Mouse (Mus musculus): ENCODE data around the gene Pde6h. TPM values are rescaled to one million over a fixed set of nuclear protein-coding genes. Genes with fewer than 3 reads are reported as not detected.

Gene Pde6h
- polyA plus RNA-seq, 1 experiment from 2014 or later, result 0.09 TPM

GRCm38 (mm10) chr6:136983201-136983600 lies 59.6 kb downstream of the Pde6h start:
- WGBS, result 62% methylated on average over 7 of the region's 7 CpGs
- H3K9me3 ChIP-seq (ENCODE audit: control insufficient read depth, low read depth, low read length), result no peaks in the 10 kb centered on the region
- H3K4me1 ChIP-seq (ENCODE audit: control insufficient read depth, insufficient read depth, low read length), result peaks cover 15% of the 10 kb centered on the region; the same call in 1 of the 2 replicates
- no peak overlapping the region for H3K27ac ChIP-seq (ENCODE audit: low read length)
- ATAC-seq (ENCODE audit: insufficient number of reproducible peaks, insufficient read depth, low FRiP score, low read depth), result no peak
- H3K27me3 ChIP-seq (ENCODE audit: control insufficient read depth, insufficient read depth, low read length), result no peaks in the 10 kb centered on the region
- H3K4me2 ChIP-seq (replicated peaks; ENCODE audit: low read depth, low read length), result no peak overlapping the region
- no peak overlapping the region for H3K4me3 ChIP-seq (ENCODE audit: low read depth, low read length)
- H3K36me3 ChIP-seq (ENCODE audit: control insufficient read depth, insufficient read depth, low read length), result no peaks in the 10 kb centered on the region
- H3K9ac ChIP-seq (replicated peaks; ENCODE audit: low read depth, low read length), result no peak overlapping the region

GRCm38 (mm10) chr6:136986019-136986418 lies 62.4 kb downstream of the Pde6h start:
- Histone ChIP-seq H3K4me1 (ENCODE audit: control insufficient read depth, insufficient read depth, low read length) (peaks cover 15% of the 10 kb centered on the region; the same call in 1 of the 2 replicates), H3K4me3 (ENCODE audit: low read depth, low read length) (no peak overlapping the region), H3K27me3 (ENCODE audit: control insufficient read depth, insufficient read depth, low read length) (no peaks in the 10 kb centered on the region), H3K9me3 (ENCODE audit: control insufficient read depth, low read depth, low read length) (no peaks in the 10 kb centered on the region), H3K27ac (ENCODE audit: low read length) (no peak overlapping the region), H3K4me2 (replicated peaks; ENCODE audit: low read depth, low read length) (0 out of 2 replicates have a peak overlapping the region, but pooled peaks have one; percentile 18), H3K9ac (replicated peaks; ENCODE audit: low read depth, low read length) (no peak overlapping the region), H3K36me3 (ENCODE audit: control insufficient read depth, insufficient read depth, low read length) (no peaks in the 10 kb centered on the region)
- WGBS, result 16% methylated on average over 13 of the region's 13 CpGs
- no peak; the same call in 1 of the 2 replicates for ATAC-seq (ENCODE audit: insufficient number of reproducible peaks, insufficient read depth, low FRiP score, low read depth)

DNA sequence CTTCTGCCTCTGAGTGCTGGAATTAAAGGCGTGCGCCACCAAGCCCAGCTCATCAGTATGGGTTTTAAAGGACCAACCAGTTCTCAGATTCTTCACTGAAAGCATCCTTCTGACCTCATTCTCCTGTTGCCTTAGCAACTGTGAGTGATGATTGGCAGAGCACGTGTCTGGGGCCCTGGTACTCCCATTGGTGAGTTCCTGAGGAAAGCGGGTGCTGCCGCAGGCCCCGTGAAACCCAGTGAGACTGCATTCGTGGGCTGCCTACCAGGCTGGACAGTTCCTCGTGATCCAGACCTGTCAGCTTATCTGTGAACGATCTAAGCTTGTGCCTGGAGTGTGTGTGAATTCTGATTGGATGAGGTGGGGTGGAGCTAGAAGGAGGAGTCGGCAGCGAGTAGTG lies 63.1 kb downstream of the Pde6h start:
- no peaks in the 10 kb centered on the region for H3K9me3 ChIP-seq (ENCODE audit: control insufficient read depth, low read depth, low read length)
- H3K27me3 ChIP-seq (ENCODE audit: control insufficient read depth, insufficient read depth, low read length), result no peaks in the 10 kb centered on the region
- no peak overlapping the region for H3K4me2 ChIP-seq (replicated peaks; ENCODE audit: low read depth, low read length)
- peaks cover 15% of the 10 kb centered on the region; the same call in 1 of the 2 replicates for H3K4me1 ChIP-seq (ENCODE audit: control insufficient read depth, insufficient read depth, low read length)
- H3K9ac ChIP-seq (replicated peaks; ENCODE audit: low read depth, low read length), result no peak overlapping the region
- 48% methylated on average over 11 of the region's 11 CpGs for WGBS
- ATAC-seq (ENCODE audit: insufficient number of reproducible peaks, insufficient read depth, low FRiP score, low read depth), result no peak
- H3K27ac ChIP-seq (ENCODE audit: low read length), result no peak overlapping the region
- H3K4me3 ChIP-seq (ENCODE audit: low read depth, low read length), result no peak overlapping the region
- H3K36me3 ChIP-seq (ENCODE audit: control insufficient read depth, insufficient read depth, low read length), result no peaks in the 10 kb centered on the region

DNA sequence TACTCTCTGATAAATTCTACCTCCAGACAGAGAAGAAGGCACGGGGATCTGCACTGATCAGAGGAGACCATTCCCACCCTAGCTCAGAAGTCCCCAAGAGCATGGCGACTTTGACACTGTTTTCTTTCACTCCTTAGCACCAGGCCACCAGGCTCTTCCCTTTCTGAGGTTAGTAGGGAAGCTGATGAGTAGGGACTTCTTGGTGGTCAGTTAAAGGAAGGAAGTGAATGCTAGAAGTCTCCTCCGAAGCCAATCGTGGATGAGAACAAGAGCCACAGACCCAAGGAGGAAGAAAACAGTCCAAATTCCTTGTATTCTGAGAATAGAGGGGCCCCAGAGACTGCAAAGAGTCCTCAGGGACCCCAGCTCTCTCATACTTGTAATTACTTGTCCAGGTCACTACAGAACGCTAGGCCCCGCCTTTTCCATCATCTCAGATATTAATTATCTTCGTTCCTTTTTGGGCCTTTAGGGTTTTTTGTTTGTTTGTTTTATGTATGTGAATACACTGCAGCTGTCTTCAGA lies 65.0 kb downstream of the Pde6h start:
- Histone ChIP-seq H3K27ac (ENCODE audit: low read length) (no peak overlapping the region), H3K36me3 (ENCODE audit: control insufficient read depth, insufficient read depth, low read length) (no peaks in the 10 kb centered on the region), H3K4me1 (ENCODE audit: control insufficient read depth, insufficient read depth, low read length) (peaks cover 15% of the 10 kb centered on the region; the same call in 1 of the 2 replicates), H3K9me3 (ENCODE audit: control insufficient read depth, low read depth, low read length) (no peaks in the 10 kb centered on the region), H3K4me3 (ENCODE audit: low read depth, low read length) (no peak overlapping the region), H3K9ac (replicated peaks; ENCODE audit: low read depth, low read length) (no peak overlapping the region), H3K4me2 (replicated peaks; ENCODE audit: low read depth, low read length) (no peak overlapping the region), H3K27me3 (ENCODE audit: control insufficient read depth, insufficient read depth, low read length) (no peaks in the 10 kb centered on the region)
- 87% methylated on average over 7 of the region's 7 CpGs for WGBS
- no peak for ATAC-seq (ENCODE audit: insufficient number of reproducible peaks, insufficient read depth, low FRiP score, low read depth)

GRCm38 (mm10) chr6:136989824-136990497 lies 66.3 kb downstream of the Pde6h start:
- H3K4me1 ChIP-seq (ENCODE audit: control insufficient read depth, insufficient read depth, low read length), result peaks cover 15% of the 10 kb centered on the region; the same call in 1 of the 2 replicates
- 36% methylated on average over 11 of the region's 11 CpGs for WGBS
- H3K4me2 ChIP-seq (replicated peaks; ENCODE audit: low read depth, low read length), result no peak overlapping the region
- no peak overlapping the region for H3K9ac ChIP-seq (replicated peaks; ENCODE audit: low read depth, low read length)
- no peaks in the 10 kb centered on the region for H3K27me3 ChIP-seq (ENCODE audit: control insufficient read depth, insufficient read depth, low read length)
- no peak for ATAC-seq (ENCODE audit: insufficient number of reproducible peaks, insufficient read depth, low FRiP score, low read depth)
- H3K4me3 ChIP-seq (ENCODE audit: low read depth, low read length), result no peak overlapping the region
- no peak overlapping the region for H3K27ac ChIP-seq (ENCODE audit: low read length)
- no peaks in the 10 kb centered on the region for H3K36me3 ChIP-seq (ENCODE audit: control insufficient read depth, insufficient read depth, low read length)
- H3K9me3 ChIP-seq (ENCODE audit: control insufficient read depth, low read depth, low read length), result no peaks in the 10 kb centered on the region

- no peaks in the 10 kb centered on the region for H3K36me3 ChIP-seq (ENCODE audit: control insufficient read depth, insufficient read depth, low read length)
- no peak for ATAC-seq (ENCODE audit: insufficient number of reproducible peaks, insufficient read depth, low FRiP score, low read depth)
- no peak overlapping the region for H3K4me2 ChIP-seq (replicated peaks; ENCODE audit: low read depth, low read length)
- whole genome bisulfite sequencing, result 41% methylated on average over 8 of the region's 8 CpGs
- H3K4me1 ChIP-seq (ENCODE audit: control insufficient read depth, insufficient read depth, low read length), result peaks cover 10% of the 10 kb centered on the region; the same call in 1 of the 2 replicates
- H3K9ac ChIP-seq (replicated peaks; ENCODE audit: low read depth, low read length), result no peak overlapping the region
- no peak overlapping the region for H3K4me3 ChIP-seq (ENCODE audit: low read depth, low read length)
- no peaks in the 10 kb centered on the region for H3K27me3 ChIP-seq (ENCODE audit: control insufficient read depth, insufficient read depth, low read length)
- no peak overlapping the region for H3K27ac ChIP-seq (ENCODE audit: low read length)
- no peaks in the 10 kb centered on the region for H3K9me3 ChIP-seq (ENCODE audit: control insufficient read depth, low read depth, low read length)
These were observed 66.9 kb downstream of the Pde6h start for GRCm38 (mm10) chr6:136990557-136990956.

GRCm38 (mm10) chr6:136993574-136993973 lies 69.9 kb downstream of the Pde6h start:
- no peaks in the 10 kb centered on the region for H3K9me3 ChIP-seq (ENCODE audit: control insufficient read depth, low read depth, low read length)
- no peak overlapping the region for H3K27ac ChIP-seq (ENCODE audit: low read length)
- no peak overlapping the region for H3K9ac ChIP-seq (replicated peaks; ENCODE audit: low read depth, low read length)
- H3K4me2 ChIP-seq (replicated peaks; ENCODE audit: low read depth, low read length), result no peak overlapping the region
- WGBS, result 22% methylated on average over 4 of the region's 4 CpGs
- H3K27me3 ChIP-seq (ENCODE audit: control insufficient read depth, insufficient read depth, low read length), result no peaks in the 10 kb centered on the region
- H3K4me3 ChIP-seq (ENCODE audit: low read depth, low read length), result no peak overlapping the region
- H3K36me3 ChIP-seq (ENCODE audit: control insufficient read depth, insufficient read depth, low read length), result no peaks in the 10 kb centered on the region
- no peak for ATAC-seq (ENCODE audit: insufficient number of reproducible peaks, insufficient read depth, low FRiP score, low read depth)
- H3K4me1 ChIP-seq (ENCODE audit: control insufficient read depth, insufficient read depth, low read length), result peaks cover 14% of the 10 kb centered on the region; the same call in 1 of the 2 replicates

- 85% methylated on average over 8 of the region's 8 CpGs for WGBS
- Histone ChIP-seq H3K9ac (replicated peaks; ENCODE audit: low read depth, low read length) (no peak overlapping the region), H3K36me3 (ENCODE audit: control insufficient read depth, insufficient read depth, low read length) (no peaks in the 10 kb centered on the region), H3K27ac (ENCODE audit: low read length) (no peak overlapping the region), H3K9me3 (ENCODE audit: control insufficient read depth, low read depth, low read length) (no peaks in the 10 kb centered on the region), H3K27me3 (ENCODE audit: control insufficient read depth, insufficient read depth, low read length) (no peaks in the 10 kb centered on the region), H3K4me2 (replicated peaks; ENCODE audit: low read depth, low read length) (no peak overlapping the region), H3K4me1 (ENCODE audit: control insufficient read depth, insufficient read depth, low read length) (peaks cover 9% of the 10 kb centered on the region; the same call in 1 of the 2 replicates), H3K4me3 (ENCODE audit: low read depth, low read length) (no peak overlapping the region)
- no peak for ATAC-seq (ENCODE audit: insufficient number of reproducible peaks, insufficient read depth, low FRiP score, low read depth)
These were observed 71.9 kb downstream of the Pde6h start for GRCm38 (mm10) chr6:136995533-136995932.

Measured in stomach, embryonic 14.5 days (tissue).